14 mouse cellular contexts compared by ENCODE assay signal in genomic region chr12:75901721-75902120, GRCm38 (mm10).
DNase-seq lines count a peak whose midpoint lies in the region; ATAC-seq and TF ChIP-seq lines count a peak whose summit lies in the region.
"Had no signal": no experiment of that assay in that cellular context is flagged by ENCODE, and none has a peak within 500 bp of the region (broad histone marks: within the 10 kb centered on the region; RNA-seq: fewer than 3 reads in every experiment).

No protein-coding gene starts in this region.

- H3K4me3 ChIP-seq in kidney, adult 2 months (ENCODE audit: insufficient read depth, low read depth, low read length) = no peak overlapping the region
- H3K4me3 ChIP-seq in midbrain, postnatal 0 days (ENCODE audit: low read depth, low read length) = no peak overlapping the region
- no peak overlapping the region for H3K4me3 ChIP-seq in midbrain, embryonic 10.5 days
- H3K4me3 ChIP-seq in forebrain, embryonic 13.5 days = no peak overlapping the region
- H3K4me3 ChIP-seq: hindbrain, embryonic 10.5 days; limb, embryonic 13.5 days had no signal

- H3K27me3 ChIP-seq in kidney, adult 2 months (replicated peaks; ENCODE audit: control insufficient read depth, insufficient read depth, low read length) = no peaks in the 10 kb centered on the region
- H3K27me3 ChIP-seq in midbrain, postnatal 0 days (ENCODE audit: insufficient read depth, low read length) = no peaks in the 10 kb centered on the region
- H3K27me3 ChIP-seq in midbrain, embryonic 10.5 days (ENCODE audit: low read depth, poor library complexity, severe bottlenecking) = no peaks in the 10 kb centered on the region
- H3K27me3 ChIP-seq in forebrain, embryonic 13.5 days = no peaks in the 10 kb centered on the region
- H3K27me3 ChIP-seq: limb, embryonic 13.5 days had no signal

- no peak for DNase-seq in kidney, adult 2 months
- DNase-seq in kidney, adult 11 months = no peak
- no peak for DNase-seq in midbrain, postnatal 0 days (ENCODE audit: low spot score)
- DNase-seq in midbrain, embryonic 10.5 days (ENCODE audit: low spot score) = no peak
- DNase-seq in ES-CJ7 (ENCODE audit: low read depth, low spot score) = peak; percentile 41
- no peak for DNase-seq in brain, embryonic 14.5 days (ENCODE audit: low read depth)
- DNase-seq in layer of hippocampus, adult 9-11 months = no peak
- DNase-seq: cerebellum, postnatal 25 days; gastrocnemius, postnatal 36 days; kidney, adult 18-20 months; thymus, postnatal 25 days had no signal

- H3K9me3 ChIP-seq in midbrain, postnatal 0 days (ENCODE audit: low read length) = no peaks in the 10 kb centered on the region
- no peaks in the 10 kb centered on the region; the same call in 1 of the 2 replicates for H3K9me3 ChIP-seq in midbrain, embryonic 10.5 days (replicated peaks)
- peaks cover 7% of the 10 kb centered on the region for H3K9me3 ChIP-seq in forebrain, embryonic 13.5 days (replicated peaks)
- H3K9me3 ChIP-seq: limb, embryonic 13.5 days had no signal

- no peak overlapping the region for H3K9ac ChIP-seq in midbrain, postnatal 0 days (replicated peaks; ENCODE audit: low read length, poor library complexity, severe bottlenecking)
- H3K9ac ChIP-seq in forebrain, embryonic 13.5 days = no peak overlapping the region
- H3K9ac ChIP-seq: limb, embryonic 13.5 days had no signal

- H3K27ac ChIP-seq in kidney, adult 2 months (ENCODE audit: insufficient read depth, low read depth, low read length) = no peak overlapping the region
- no peak overlapping the region for H3K27ac ChIP-seq in midbrain, postnatal 0 days (ENCODE audit: low read depth, low read length)
- no peak overlapping the region for H3K27ac ChIP-seq in midbrain, embryonic 10.5 days (replicated peaks)
- no peak overlapping the region for H3K27ac ChIP-seq in forebrain, embryonic 13.5 days
- H3K27ac ChIP-seq: hindbrain, embryonic 10.5 days; limb, embryonic 13.5 days had no signal

- over 99% methylated on average over 9 of the region's 9 CpGs for WGBS in kidney, adult 2 months
- WGBS in midbrain, postnatal 0 days = 93% methylated on average over 9 of the region's 9 CpGs
- WGBS in midbrain, embryonic 10.5 days = 96% methylated on average over 9 of the region's 9 CpGs
- WGBS in forebrain, embryonic 13.5 days = 97% methylated on average over 9 of the region's 9 CpGs

- no peak for ATAC-seq in midbrain, postnatal 0 days (ENCODE audit: low FRiP score)
- ATAC-seq in forebrain, embryonic 13.5 days = no peak

- H3K4me1 ChIP-seq in kidney, adult 2 months (ENCODE audit: control insufficient read depth, insufficient read depth, low read length) = no peaks in the 10 kb centered on the region
- no peaks in the 10 kb centered on the region for H3K4me1 ChIP-seq in midbrain, postnatal 0 days (ENCODE audit: insufficient read depth, low read length)
- no peaks in the 10 kb centered on the region for H3K4me1 ChIP-seq in midbrain, embryonic 10.5 days
- no peaks in the 10 kb centered on the region for H3K4me1 ChIP-seq in forebrain, embryonic 13.5 days
- H3K4me1 ChIP-seq: hindbrain, embryonic 10.5 days; limb, embryonic 13.5 days had no signal

- H3K4me2 ChIP-seq in midbrain, postnatal 0 days (ENCODE audit: low read depth, low read length, poor library complexity, severe bottlenecking) = no peak overlapping the region
- no peak overlapping the region for H3K4me2 ChIP-seq in forebrain, embryonic 13.5 days
- H3K4me2 ChIP-seq: limb, embryonic 13.5 days had no signal

- TF ChIP-seq POLR2A in kidney, adult 2 months (IDR thresholded peaks at IDR 0.05; ENCODE audit: low read depth, low read length) = no peak
- no peak for TF ChIP-seq POLR2A in brain, embryonic 14.5 days (IDR thresholded peaks at IDR 0.05; ENCODE audit: borderline replicate concordance, extremely low read depth, insufficient read depth, insufficient read length, poor library complexity, severe bottlenecking)

- TF ChIP-seq CTCF in kidney, adult 2 months (conservative IDR thresholded peaks at IDR 0.05; ENCODE audit: insufficient read depth, insufficient read length, low read depth, low read length) = peak; percentile 26; the same call in 1 of the 2 replicates
- peak; percentile 45 for TF ChIP-seq CTCF in midbrain, postnatal 0 days (IDR thresholded peaks at IDR 0.05)
- peak; percentile 25; the same call in 1 of the 2 replicates for TF ChIP-seq CTCF in brain, embryonic 14.5 days (IDR thresholded peaks at IDR 0.05; ENCODE audit: borderline replicate concordance, extremely low read depth, insufficient read depth, insufficient read length)

- peaks cover 12% of the 10 kb centered on the region for H3K36me3 ChIP-seq in kidney, adult 2 months (ENCODE audit: control insufficient read depth, insufficient read depth, low read length)
- H3K36me3 ChIP-seq in midbrain, postnatal 0 days (ENCODE audit: insufficient read depth, low read length) = peaks cover 6% of the 10 kb centered on the region; the same call in 1 of the 2 replicates
- peaks cover 87% of the 10 kb centered on the region for H3K36me3 ChIP-seq in midbrain, embryonic 10.5 days
- peaks cover 74% of the 10 kb centered on the region for H3K36me3 ChIP-seq in forebrain, embryonic 13.5 days (ENCODE audit: poor library complexity, severe bottlenecking)
